Mouse (Mus musculus): ENCODE data around the gene Mapk10.

GRCm38 (mm10) chr5:103021479-103021878, 189.7 kb downstream of the Mapk10 start:
- TF ChIP-seq CTCF (IDR thresholded peaks at IDR 0.05; ENCODE audit: low read depth) (no peak), EP300 (IDR thresholded peaks at IDR 0.05; ENCODE audit: low read depth) (no peak)

All from heart, postnatal 0 days (tissue).